Mouse (Mus musculus): ENCODE measurements around the gene Arf6. TPM values are rescaled to one million over a fixed set of nuclear protein-coding genes. Genes with fewer than 3 reads are reported as not detected.

Gene Arf6
- total and polyA plus RNA-seq, 2 experiments from 2014 or later, result 52.9 to 110 TPM

DNA sequence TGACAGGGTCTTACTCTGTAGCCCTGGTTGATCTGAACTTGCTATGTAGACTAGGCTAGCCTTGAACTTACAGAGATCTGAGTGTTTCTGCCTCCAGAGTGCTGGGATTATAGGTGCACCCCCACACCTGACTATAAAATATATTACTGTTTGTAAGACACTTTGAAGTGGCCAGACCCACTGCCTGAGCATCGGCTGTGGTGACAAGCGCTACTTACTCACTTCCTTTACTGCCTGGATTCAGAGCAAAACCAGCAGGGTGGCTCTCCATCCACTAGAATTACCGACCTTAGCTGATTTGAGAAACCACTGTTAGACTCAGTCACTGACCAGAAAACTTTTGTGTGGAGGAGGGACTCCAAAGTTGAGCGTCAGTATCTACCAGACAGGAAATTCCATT, 40.0 kb downstream of the Arf6 start:
- no peak for ATAC-seq
- 73% methylated on average over 4 of the region's 4 CpGs for WGBS

DNA sequence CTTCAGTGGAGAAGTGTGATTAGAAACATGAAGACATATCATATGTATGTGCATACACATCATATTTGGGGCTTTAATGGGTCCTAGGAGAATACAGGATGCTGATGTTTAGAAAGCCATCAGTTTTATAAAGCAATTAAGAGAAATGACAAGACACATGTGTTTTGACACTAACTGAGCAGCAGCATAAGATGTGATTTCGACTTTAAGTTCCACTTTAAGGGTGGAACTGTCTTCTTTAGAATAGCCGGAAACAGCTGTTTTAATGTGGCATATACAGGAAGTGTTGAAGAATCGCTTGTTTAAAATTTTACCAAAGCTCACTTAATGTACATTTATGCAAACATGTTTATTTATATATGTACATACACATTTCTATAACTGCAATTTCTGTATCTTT, 41.4 kb downstream of the Arf6 start:
- no peaks in the 10 kb centered on the region for H3K27me3 ChIP-seq (ENCODE audit: insufficient read depth, low read length)
- H3K27ac ChIP-seq (ENCODE audit: low read depth, low read length), result no peak overlapping the region
- H3K4me2 ChIP-seq (ENCODE audit: low read depth), result no peak overlapping the region
- ATAC-seq (no peak), DNase-seq (no peak)
- H3K9ac ChIP-seq, result no peak overlapping the region
- H3K36me3 ChIP-seq (ENCODE audit: insufficient read depth), result no peaks in the 10 kb centered on the region
- 82% methylated on average over 3 of the region's 3 CpGs for WGBS
- no peak for TF ChIP-seq CTCF (IDR thresholded peaks at IDR 0.05; ENCODE audit: low read depth)
- H3K4me1 ChIP-seq (ENCODE audit: insufficient read depth), result no peaks in the 10 kb centered on the region
- no peaks in the 10 kb centered on the region for H3K9me3 ChIP-seq (ENCODE audit: low read length)
- no peak overlapping the region for H3K4me3 ChIP-seq (ENCODE audit: low read depth, low read length)

More for the DNA sequence above, 40.0 kb downstream of the Arf6 start:
- H3K27ac ChIP-seq (ENCODE audit: low read depth, low read length), result no peak overlapping the region
- no peak for DNase-seq
- no peak for TF ChIP-seq CTCF (IDR thresholded peaks at IDR 0.05; ENCODE audit: low read depth)
- no peak overlapping the region for H3K9ac ChIP-seq
- H3K9me3 ChIP-seq (ENCODE audit: low read length), result no peaks in the 10 kb centered on the region
- no peak overlapping the region for H3K4me3 ChIP-seq (ENCODE audit: low read depth, low read length)
- H3K27me3 ChIP-seq (ENCODE audit: insufficient read depth, low read length), result no peaks in the 10 kb centered on the region
- H3K4me1 ChIP-seq (ENCODE audit: insufficient read depth), result no peaks in the 10 kb centered on the region
- H3K36me3 ChIP-seq (ENCODE audit: insufficient read depth), result no peaks in the 10 kb centered on the region
- no peak overlapping the region for H3K4me2 ChIP-seq (ENCODE audit: low read depth)

DNA sequence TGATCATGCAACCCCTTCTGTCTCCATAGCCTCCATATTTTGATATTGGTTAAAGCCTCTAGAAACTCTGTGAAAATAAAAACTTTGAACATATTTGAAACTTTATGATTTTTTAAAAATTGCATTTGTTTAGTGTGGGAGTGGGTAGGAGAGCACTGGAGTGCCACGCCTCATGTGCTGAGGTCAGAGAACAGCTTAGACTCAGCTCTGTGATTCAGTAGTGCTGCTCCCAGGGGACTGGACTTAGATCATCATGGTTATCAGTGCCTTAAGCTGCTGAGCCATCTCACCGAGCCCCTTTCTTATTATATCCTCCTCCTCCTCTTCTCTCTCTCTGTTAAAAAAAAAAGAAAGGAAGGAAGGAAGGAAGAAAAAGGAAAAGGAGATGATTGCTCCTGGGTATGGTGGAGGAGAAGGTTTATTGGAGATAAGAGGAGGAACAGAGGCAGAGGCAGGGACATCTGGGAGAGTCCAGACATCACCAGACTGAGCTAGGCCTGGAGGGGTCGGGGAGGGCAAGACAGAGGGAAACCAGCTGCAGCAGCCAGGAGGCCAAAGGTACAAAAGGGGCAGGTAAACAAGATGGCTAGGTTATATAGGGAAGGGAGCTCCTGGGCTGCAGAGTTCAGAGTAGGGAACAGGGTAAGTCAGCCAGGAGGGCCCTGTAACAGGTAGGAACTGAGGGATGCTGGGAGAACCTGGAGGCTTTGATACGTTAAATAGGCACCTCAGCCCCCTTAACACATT, 43.0 kb downstream of the Arf6 start:
- 86% methylated on average over 4 of the region's 4 CpGs for WGBS
- no peak for TF ChIP-seq CTCF (IDR thresholded peaks at IDR 0.05; ENCODE audit: low read depth)
- no peaks in the 10 kb centered on the region for H3K4me1 ChIP-seq (ENCODE audit: insufficient read depth)
- no peaks in the 10 kb centered on the region for H3K27me3 ChIP-seq (ENCODE audit: insufficient read depth, low read length)
- H3K4me2 ChIP-seq (ENCODE audit: low read depth), result no peak overlapping the region
- H3K36me3 ChIP-seq (ENCODE audit: insufficient read depth), result no peaks in the 10 kb centered on the region
- no peak overlapping the region for H3K9ac ChIP-seq
- ATAC-seq (no peak), DNase-seq (no peak)
- H3K27ac ChIP-seq (ENCODE audit: low read depth, low read length), result no peak overlapping the region
- no peak overlapping the region for H3K4me3 ChIP-seq (ENCODE audit: low read depth, low read length)
- no peaks in the 10 kb centered on the region for H3K9me3 ChIP-seq (ENCODE audit: low read length)

GRCm38 (mm10) chr12:69416793-69417192, 44.8 kb downstream of the Arf6 start:
- Histone ChIP-seq H3K4me3 (ENCODE audit: low read depth, low read length) (no peak overlapping the region), H3K27me3 (ENCODE audit: insufficient read depth, low read length) (no peaks in the 10 kb centered on the region), H3K36me3 (ENCODE audit: insufficient read depth) (no peaks in the 10 kb centered on the region), H3K9me3 (ENCODE audit: low read length) (no peaks in the 10 kb centered on the region), H3K4me1 (ENCODE audit: insufficient read depth) (no peaks in the 10 kb centered on the region), H3K27ac (ENCODE audit: low read depth, low read length) (no peak overlapping the region), H3K9ac (no peak overlapping the region), H3K4me2 (ENCODE audit: low read depth) (no peak overlapping the region)
- no peak for TF ChIP-seq CTCF (IDR thresholded peaks at IDR 0.05; ENCODE audit: low read depth)
- no peak for ATAC-seq
- 83% methylated on average over 7 of the region's 7 CpGs for WGBS
- DNase-seq, result no peak

- Histone ChIP-seq H3K4me2 (ENCODE audit: low read depth) (no peak overlapping the region), H3K27ac (ENCODE audit: low read depth, low read length) (no peak overlapping the region), H3K4me1 (ENCODE audit: insufficient read depth) (no peaks in the 10 kb centered on the region), H3K9ac (no peak overlapping the region), H3K9me3 (ENCODE audit: low read length) (no peaks in the 10 kb centered on the region), H3K27me3 (ENCODE audit: insufficient read depth, low read length) (no peaks in the 10 kb centered on the region), H3K4me3 (ENCODE audit: low read depth, low read length) (no peak overlapping the region), H3K36me3 (ENCODE audit: insufficient read depth) (no peaks in the 10 kb centered on the region)
- no peak for ATAC-seq
- DNase-seq, result no peak
- no peak for TF ChIP-seq CTCF (IDR thresholded peaks at IDR 0.05; ENCODE audit: low read depth)
- 50% methylated on average over 9 of the region's 9 CpGs for WGBS
Observed at GRCm38 (mm10) chr12:69417701-69418291, 45.8 kb downstream of the Arf6 start.

DNA sequence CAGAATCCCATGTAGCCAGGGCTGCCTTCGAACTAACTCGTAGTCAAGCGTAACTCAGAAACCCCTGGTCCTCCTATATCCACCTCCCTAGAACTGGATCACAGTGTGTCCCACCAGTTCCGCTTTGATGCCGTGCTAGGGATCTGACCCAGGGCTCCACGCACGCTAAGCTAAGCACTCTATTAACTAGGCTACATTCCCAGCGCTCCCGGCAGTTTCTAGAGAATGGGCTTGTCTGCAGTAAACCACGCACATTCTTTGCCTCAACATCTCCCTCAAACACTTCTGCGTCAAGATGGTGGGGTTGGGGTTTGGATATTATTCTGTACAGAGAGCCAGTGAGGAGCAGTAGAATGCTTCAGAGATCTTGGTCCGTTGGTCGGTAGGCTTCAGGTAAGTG, 46.7 kb downstream of the Arf6 start:
- DNase-seq (no peak), ATAC-seq (no peak)
- TF ChIP-seq CTCF (IDR thresholded peaks at IDR 0.05; ENCODE audit: low read depth), result no peak
- Histone ChIP-seq H3K9ac (no peak overlapping the region), H3K27ac (ENCODE audit: low read depth, low read length) (no peak overlapping the region), H3K9me3 (ENCODE audit: low read length) (no peaks in the 10 kb centered on the region), H3K4me1 (ENCODE audit: insufficient read depth) (no peaks in the 10 kb centered on the region), H3K4me3 (ENCODE audit: low read depth, low read length) (no peak overlapping the region), H3K27me3 (ENCODE audit: insufficient read depth, low read length) (no peaks in the 10 kb centered on the region), H3K4me2 (ENCODE audit: low read depth) (no peak overlapping the region), H3K36me3 (ENCODE audit: insufficient read depth) (no peaks in the 10 kb centered on the region)
- WGBS, result 90% methylated on average over 13 of the region's 13 CpGs

GRCm38 (mm10) chr12:69419017-69419605, 47.2 kb downstream of the Arf6 start:
- peak; percentile 6 for DNase-seq
- H3K4me1 ChIP-seq (ENCODE audit: insufficient read depth), result no peaks in the 10 kb centered on the region
- no peak overlapping the region for H3K4me2 ChIP-seq (ENCODE audit: low read depth)
- no peak overlapping the region for H3K27ac ChIP-seq (ENCODE audit: low read depth, low read length)
- no peak for TF ChIP-seq CTCF (IDR thresholded peaks at IDR 0.05; ENCODE audit: low read depth)
- H3K4me3 ChIP-seq (ENCODE audit: low read depth, low read length), result no peak overlapping the region
- no peak for ATAC-seq
- no peak overlapping the region for H3K9ac ChIP-seq
- 82% methylated on average over 14 of the region's 14 CpGs for WGBS
- H3K9me3 ChIP-seq (ENCODE audit: low read length), result no peaks in the 10 kb centered on the region
- no peaks in the 10 kb centered on the region for H3K27me3 ChIP-seq (ENCODE audit: insufficient read depth, low read length)
- no peaks in the 10 kb centered on the region for H3K36me3 ChIP-seq (ENCODE audit: insufficient read depth)
